Mouse (Mus musculus) stomach, embryonic 14.5 days (tissue): ENCODE data around the gene Ctsz. TPM values are rescaled to one million over a fixed set of nuclear protein-coding genes. Genes with fewer than 3 reads are reported as not detected.

Experiments used
- ATAC-seq: fragments of 200-750 bp; cut with Nextera tagmentation; 2 replicates; pipeline ENCODE4 v1.8.0; 2017; ENCODE audit warnings: low read depth, moderate TSS enrichment; ENCODE audit not compliant: insufficient number of reproducible peaks, insufficient read depth, low FRiP score
- H3K27ac ChIP-seq: fragments of 300-500 bp; sonication (generic); 2 replicates; pipeline ENCODE4 v1.5.1; 2014; ENCODE audit warnings: mild to moderate bottlenecking, low read length, moderate library complexity, mixed read lengths
- H3K27me3 ChIP-seq: fragments of 300-500 bp; sonication (generic); 2 replicates; pipeline ENCODE4 v1.6.1; 2014; ENCODE audit warnings: low read length, control low read depth, mixed read lengths; ENCODE audit not compliant: control insufficient read depth, insufficient read depth
- H3K36me3 ChIP-seq: fragments of 300-500 bp; sonication (generic); 2 replicates; pipeline ENCODE4 v1.6.1; 2014; ENCODE audit warnings: mild to moderate bottlenecking, control low read depth, low read length, moderate library complexity, mixed read lengths; ENCODE audit not compliant: control insufficient read depth, insufficient read depth
- H3K4me1 ChIP-seq: fragments of 300-500 bp; sonication (generic); 2 replicates; pipeline ENCODE4 v1.6.1; 2014; ENCODE audit warnings: low read length, control low read depth, mixed read lengths; ENCODE audit not compliant: control insufficient read depth, insufficient read depth
- H3K4me2 ChIP-seq: fragments of 300-500 bp; sonication (generic); replicated peaks from 2 replicates; pipeline ENCODE4 v1.6.1; 2014; ENCODE audit warnings: low read depth, low read length, control low read depth
- H3K4me3 ChIP-seq: fragments of 300-500 bp; sonication (generic); 2 replicates; pipeline ENCODE4 v1.5.1; 2014; ENCODE audit warnings: low read depth, low read length, control low read depth
- H3K9ac ChIP-seq: fragments of 300-500 bp; sonication (generic); replicated peaks from 2 replicates; pipeline ENCODE4 v1.6.1; 2014; ENCODE audit warnings: low read depth, mild to moderate bottlenecking, control low read depth, low read length, moderate library complexity, mixed read lengths
- H3K9me3 ChIP-seq: fragments of 300-500 bp; sonication (generic); 2 replicates; pipeline ENCODE4 v1.6.1; 2016; ENCODE audit warnings: low read depth, low read length, control low read depth; ENCODE audit not compliant: control insufficient read depth
- WGBS: fragments of 180-500 bp; shearing (Covaris S2); extraction: QIAGEN DNeasy Blood & Tissue Kit; methylation state at CpG from one replicate; pipeline ENCODE4 v1.1.7; 2014; 5-methylcytosine and 5-hydroxymethylcytosine counted together
- polyA plus RNA-seq: library from polyadenylated mRNA; unstranded; fragments of >200 nt; fragmentation: Nextera tagmentation; extraction: Ambion mirVana; gene quantifications from 2 replicates; pipeline ENCODE4 v1.2.1, GENCODE M21; 2014

Ctsz gene
- polyA plus RNA-seq, 1 experiment from 2014 or later, result 176 TPM

DNA sequence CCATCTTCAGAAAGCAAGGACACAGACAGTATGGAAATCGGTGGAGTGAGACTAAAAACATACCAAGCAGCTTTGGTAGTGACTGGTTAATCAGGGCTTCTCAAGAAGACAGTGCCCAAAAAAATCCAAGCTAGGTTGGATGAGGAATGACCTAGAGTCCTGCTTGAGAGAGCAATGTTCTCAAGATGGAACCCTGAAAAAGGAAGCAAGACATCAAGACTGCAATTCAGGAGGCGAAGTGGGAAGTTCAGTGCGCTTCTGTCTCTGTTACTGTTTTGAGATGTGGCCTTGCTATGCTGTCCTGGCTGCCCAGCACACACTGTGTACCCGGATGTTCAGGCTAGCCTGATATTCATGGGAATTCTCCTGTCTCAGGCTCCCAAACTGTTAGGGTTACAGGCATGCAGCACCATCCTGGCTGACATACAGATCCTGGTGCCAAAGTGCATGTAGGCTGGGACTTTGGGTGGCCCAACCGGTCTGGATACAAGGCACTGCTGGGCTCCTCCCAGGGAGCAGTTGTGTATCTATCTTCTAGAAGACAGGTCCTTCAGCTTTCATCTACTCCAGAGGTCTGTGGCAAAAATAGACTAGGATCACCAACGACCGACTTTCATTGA is 32.1 kb upstream of the Ctsz start:
- 88% methylated on average over 7 of the region's 7 CpGs for WGBS
- no peak overlapping the region for H3K9ac ChIP-seq
- H3K36me3 ChIP-seq, result peaks cover 16% of the 10 kb centered on the region
- no peaks in the 10 kb centered on the region for H3K27me3 ChIP-seq
- peaks cover 14% of the 10 kb centered on the region; the same call in 1 of the 2 replicates for H3K4me1 ChIP-seq
- no peak overlapping the region for H3K4me3 ChIP-seq
- no peak overlapping the region for H3K27ac ChIP-seq
- H3K4me2 ChIP-seq, result no peak overlapping the region
- H3K9me3 ChIP-seq, result no peaks in the 10 kb centered on the region
- no peak for ATAC-seq

DNA sequence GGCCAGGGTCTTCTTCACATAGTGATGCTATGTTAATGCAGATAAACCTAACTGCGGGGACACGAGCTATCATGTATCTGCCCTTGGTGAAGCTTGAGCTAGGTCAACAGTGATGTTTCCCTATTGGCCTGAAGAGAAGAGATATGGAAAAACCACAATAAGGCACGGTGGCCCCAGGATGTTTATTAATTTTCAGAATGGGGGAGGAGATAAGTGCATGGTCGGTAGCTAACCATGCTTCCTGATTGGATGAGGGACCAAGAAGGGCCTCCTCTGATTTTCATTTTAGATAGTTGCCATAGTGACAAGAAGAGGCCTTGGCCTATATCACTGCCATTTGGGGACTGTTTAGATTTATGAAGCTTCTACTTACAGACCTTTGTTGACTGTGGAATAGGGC is 31.5 kb upstream of the Ctsz start:
- Histone ChIP-seq H3K4me2 (no peak overlapping the region), H3K36me3 (peaks cover 17% of the 10 kb centered on the region), H3K27me3 (no peaks in the 10 kb centered on the region), H3K9ac (no peak overlapping the region), H3K27ac (no peak overlapping the region), H3K4me1 (peaks cover 14% of the 10 kb centered on the region; the same call in 1 of the 2 replicates), H3K4me3 (no peak overlapping the region), H3K9me3 (no peaks in the 10 kb centered on the region)
- no peak for ATAC-seq
- WGBS, result 68% methylated on average over 4 of the region's 4 CpGs

GRCm38 (mm10) chr2:174463789-174464523 is 25.1 kb upstream of the Ctsz start, which contains the start of gene Atp5e:
Gene Atp5e, minus strand, starts transcription at chr2:174464105.
- Histone ChIP-seq H3K4me2 (peak within 1 kb of the TSS; percentile 92), H3K27me3 (no peaks in the 10 kb centered on the region), H3K36me3 (peaks cover 37% of the 10 kb centered on the region), H3K9me3 (no peaks in the 10 kb centered on the region), H3K4me1 (no peaks in the 10 kb centered on the region), H3K4me3 (peak within 1 kb of the TSS; percentile 55), H3K27ac (peak within 1 kb of the TSS; percentile 59; the same call in 1 of the 2 replicates), H3K9ac (peak within 1 kb of the TSS; percentile 47)
- ATAC-seq, result peak; percentile 99
- WGBS, result 2% methylated on average over 48 of the region's 48 CpGs

DNA sequence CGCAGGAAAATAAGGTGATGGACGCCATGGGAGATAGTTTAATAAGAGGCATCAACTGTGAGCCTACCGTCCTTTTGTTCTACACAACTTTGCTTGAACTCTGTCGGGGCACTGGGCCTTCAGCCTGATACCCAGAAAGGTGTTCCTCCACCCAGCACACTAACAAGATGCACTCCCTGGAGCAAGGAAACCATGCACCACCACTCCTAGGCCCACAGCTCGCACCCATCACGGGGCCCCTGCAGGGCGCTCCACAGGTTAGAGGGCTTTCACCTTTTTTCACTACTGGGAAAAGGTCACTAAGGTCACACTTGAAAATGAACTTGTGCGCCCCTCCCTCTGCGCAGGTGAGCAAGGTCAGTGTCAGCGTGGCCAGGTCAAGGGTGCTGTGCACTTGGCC is 24.5 kb upstream of the Ctsz start:
- 30% methylated on average over 10 of the region's 10 CpGs for WGBS
- H3K27ac ChIP-seq, result peak overlapping the region; percentile 59; the same call in 1 of the 2 replicates
- no peaks in the 10 kb centered on the region for H3K4me1 ChIP-seq
- H3K9ac ChIP-seq, result peak overlapping the region; percentile 47
- H3K4me2 ChIP-seq, result peak overlapping the region; percentile 92
- ATAC-seq, result 0 out of 2 replicates have a peak, but pooled peaks have one; percentile 6
- no peaks in the 10 kb centered on the region for H3K9me3 ChIP-seq
- H3K36me3 ChIP-seq, result peaks cover 33% of the 10 kb centered on the region
- H3K4me3 ChIP-seq, result peak overlapping the region; percentile 55
- no peaks in the 10 kb centered on the region for H3K27me3 ChIP-seq

DNA sequence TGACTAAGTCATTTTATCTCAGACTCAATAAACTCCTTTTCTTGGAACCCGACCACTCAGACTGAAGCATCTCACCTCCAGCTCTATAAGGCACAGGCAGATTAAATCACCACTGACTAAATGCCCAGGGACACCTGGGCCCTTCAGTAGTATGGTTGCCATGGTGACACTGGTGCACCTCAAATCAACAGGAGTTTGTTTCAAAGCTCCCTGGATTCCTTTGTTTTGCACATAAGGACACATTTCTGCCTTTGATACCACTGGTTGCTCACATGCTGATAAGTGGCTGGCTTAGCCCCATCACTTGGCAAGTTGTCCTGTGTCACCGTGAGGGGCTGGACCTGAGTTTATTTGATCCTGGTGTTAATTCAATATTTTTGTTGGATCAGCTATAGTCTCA is 20.5 kb upstream of the Ctsz start:
- H3K4me3 ChIP-seq, result no peak overlapping the region
- no peak overlapping the region for H3K27ac ChIP-seq
- H3K36me3 ChIP-seq, result peaks cover 21% of the 10 kb centered on the region
- H3K4me1 ChIP-seq, result no peaks in the 10 kb centered on the region
- ATAC-seq, result no peak
- no peak overlapping the region for H3K4me2 ChIP-seq
- 62% methylated on average over 2 of the region's 2 CpGs for WGBS
- no peaks in the 10 kb centered on the region for H3K27me3 ChIP-seq
- no peaks in the 10 kb centered on the region for H3K9me3 ChIP-seq
- no peak overlapping the region for H3K9ac ChIP-seq

- no peaks in the 10 kb centered on the region for H3K4me1 ChIP-seq
- ATAC-seq, result peak; percentile 67; the same call in 1 of the 2 replicates
Observed at GRCm38 (mm10) chr2:174453681-174454080, 14.8 kb upstream of the Ctsz start.

DNA sequence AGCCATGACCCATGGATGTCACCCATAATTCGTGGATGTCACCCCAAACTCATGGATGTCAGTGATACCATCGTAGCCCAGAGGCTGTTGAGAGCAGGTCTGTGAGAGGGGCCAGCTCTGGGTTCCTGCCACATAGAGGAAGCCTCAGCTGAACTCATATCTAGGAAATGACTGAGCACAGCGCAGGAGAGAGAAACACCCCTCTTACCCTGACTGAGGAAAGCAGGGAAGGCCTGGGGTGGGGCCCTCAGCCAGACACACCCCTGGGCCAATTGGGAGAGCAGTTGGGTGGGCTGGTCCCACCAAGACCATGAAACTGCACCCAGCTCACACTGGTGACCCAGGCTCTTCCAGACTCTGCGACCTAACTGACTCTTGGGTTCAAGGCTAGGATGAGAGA is 11.5 kb upstream of the Ctsz start, which contains the start of gene Tubb1:
TSS of gene Tubb1 (plus strand) at position 343 of the 400 bp plus-strand sequence.
- 70% methylated on average over 4 of the region's 4 CpGs for WGBS
- Histone ChIP-seq H3K27ac (no peak within 1 kb of the TSS), H3K27me3 (no peaks in the 10 kb centered on the region), H3K9me3 (no peaks in the 10 kb centered on the region), H3K4me2 (no peak within 1 kb of the TSS), H3K4me1 (no peaks in the 10 kb centered on the region), H3K9ac (no peak within 1 kb of the TSS), H3K36me3 (no peaks in the 10 kb centered on the region), H3K4me3 (no peak within 1 kb of the TSS)
- no peak for ATAC-seq

More at GRCm38 (mm10) chr2:174453681-174454080, 14.8 kb upstream of the Ctsz start:
- no peaks in the 10 kb centered on the region for H3K36me3 ChIP-seq
- no peaks in the 10 kb centered on the region for H3K9me3 ChIP-seq
- H3K27ac ChIP-seq, result no peak overlapping the region
- WGBS, result 73% methylated on average over 7 of the region's 7 CpGs
- no peak overlapping the region for H3K9ac ChIP-seq
- no peak overlapping the region for H3K4me2 ChIP-seq
- H3K4me3 ChIP-seq, result no peak overlapping the region
- no peaks in the 10 kb centered on the region for H3K27me3 ChIP-seq

DNA sequence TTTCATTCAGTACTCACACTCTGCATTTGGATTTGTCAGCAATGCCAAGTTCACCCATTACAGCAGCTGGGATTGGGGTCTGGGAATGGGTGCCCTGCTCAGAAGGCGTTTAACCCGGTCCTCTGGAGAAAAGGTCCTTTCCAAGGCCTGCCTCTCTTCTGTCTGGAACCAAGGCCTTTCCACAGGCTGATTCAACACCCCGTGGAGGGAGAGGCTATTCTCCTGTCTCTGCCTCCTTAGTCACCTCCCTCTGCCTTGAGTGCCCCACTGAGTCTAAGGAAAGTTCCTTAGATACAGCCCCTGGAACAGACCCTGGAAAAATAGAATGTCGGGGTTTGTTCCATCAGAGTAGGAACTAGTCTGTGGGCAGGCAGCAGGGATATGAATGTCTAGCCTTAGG is 9.6 kb upstream of the Ctsz start:
- H3K27ac ChIP-seq, result no peak overlapping the region
- no peaks in the 10 kb centered on the region for H3K4me1 ChIP-seq
- 89% methylated on average over 4 of the region's 4 CpGs for WGBS
- H3K4me3 ChIP-seq, result no peak overlapping the region
- H3K36me3 ChIP-seq, result no peaks in the 10 kb centered on the region
- H3K4me2 ChIP-seq, result no peak overlapping the region
- no peak for ATAC-seq
- no peaks in the 10 kb centered on the region for H3K27me3 ChIP-seq
- H3K9me3 ChIP-seq, result no peaks in the 10 kb centered on the region
- no peak overlapping the region for H3K9ac ChIP-seq
